Mouse (Mus musculus) heart, embryonic 12.5 days (tissue): Measurements from ENCODE around the gene A530016L24Rik. TPM values are rescaled to one million over a fixed set of nuclear protein-coding genes. Genes with fewer than 3 reads are reported as not detected.
A peak's percentile ranks its signal among the peaks of the same experiment; 100 is the strongest.

Source experiments
- ATAC-seq: fragments of 200-750 bp; cut with Nextera tagmentation; 2 replicates; pipeline ENCODE4 v1.8.0; 2017; ENCODE audit warnings: moderate TSS enrichment, moderate library complexity; ENCODE audit not compliant: insufficient number of reproducible peaks, low FRiP score
- H3K27ac ChIP-seq: fragments of 300-500 bp; sonication (generic); 2 replicates; pipeline ENCODE4 v1.5.1; 2016; ENCODE audit warnings: mild to moderate bottlenecking, moderate library complexity; ENCODE audit not compliant: poor library complexity, severe bottlenecking
- H3K27me3 ChIP-seq: fragments of 300-500 bp; sonication (generic); replicated peaks from 2 replicates; pipeline ENCODE4 v1.6.1; 2016; ENCODE audit warnings: mild to moderate bottlenecking, moderate library complexity
- H3K36me3 ChIP-seq: fragments of 300-500 bp; sonication (generic); 2 replicates; pipeline ENCODE4 v1.6.1; 2016; ENCODE audit warnings: mild to moderate bottlenecking, moderate library complexity
- H3K4me1 ChIP-seq: fragments of 300-500 bp; sonication (generic); replicated peaks from 2 replicates; pipeline ENCODE4 v1.6.1; 2016; ENCODE audit warnings: mild to moderate bottlenecking
- H3K4me2 ChIP-seq: fragments of 300-500 bp; sonication (generic); 2 replicates; pipeline ENCODE4 v1.6.1; 2016; ENCODE audit warnings: mild to moderate bottlenecking, moderate library complexity
- H3K4me3 ChIP-seq: fragments of 300-500 bp; sonication (generic); 2 replicates; pipeline ENCODE4 v1.5.1; 2016; ENCODE audit warnings: mild to moderate bottlenecking
- H3K9ac ChIP-seq: fragments of 300-500 bp; sonication (generic); 2 replicates; pipeline ENCODE4 v1.6.1; 2016; ENCODE audit warnings: mild to moderate bottlenecking, moderate library complexity
- H3K9me3 ChIP-seq: fragments of 300-500 bp; sonication (generic); replicated peaks from 2 replicates; pipeline ENCODE4 v1.6.1; 2016; ENCODE audit warnings: mild to moderate bottlenecking, moderate library complexity
- WGBS: fragments of 180-500 bp; shearing (Covaris S2); methylation state at CpG from one replicate; pipeline ENCODE4 v1.1.7; 2016; 5-methylcytosine and 5-hydroxymethylcytosine counted together
- polyA plus RNA-seq: library from polyadenylated mRNA; unstranded; fragments of >200 nt; fragmentation: Nextera tagmentation; extraction: Ambion mirVana; gene quantifications from 2 replicates; pipeline ENCODE4 v1.2.1, GENCODE M21; 2016

Gene A530016L24Rik
- polyA plus RNA-seq, 1 experiment from 2014 or later, result 6.7 TPM

GRCm38 (mm10) chr12:112498683-112499082, 9.4 kb downstream of the A530016L24Rik start:
- no peak for ATAC-seq
- no peaks in the 10 kb centered on the region for H3K9me3 ChIP-seq
- no peak overlapping the region for H3K4me3 ChIP-seq
- no peak overlapping the region for H3K27ac ChIP-seq
- 42% methylated on average over 11 of the region's 11 CpGs for WGBS
- H3K4me1 ChIP-seq, result peaks cover 34% of the 10 kb centered on the region
- no peaks in the 10 kb centered on the region for H3K36me3 ChIP-seq
- no peak overlapping the region for H3K4me2 ChIP-seq
- H3K27me3 ChIP-seq, result peaks cover 26% of the 10 kb centered on the region; the same call in 1 of the 2 replicates
- H3K9ac ChIP-seq, result no peak overlapping the region

- H3K27ac ChIP-seq, result no peak overlapping the region
- H3K9me3 ChIP-seq, result no peaks in the 10 kb centered on the region
- peak; percentile 37; the same call in 1 of the 2 replicates for ATAC-seq
- no peak overlapping the region for H3K9ac ChIP-seq
- H3K36me3 ChIP-seq, result no peaks in the 10 kb centered on the region
- WGBS, result 4% methylated on average over 19 of the region's 19 CpGs
- H3K4me2 ChIP-seq, result peak overlapping the region; percentile 47
- no peak overlapping the region for H3K4me3 ChIP-seq
- H3K4me1 ChIP-seq, result peaks cover 25% of the 10 kb centered on the region
- H3K27me3 ChIP-seq, result peaks cover 33% of the 10 kb centered on the region
Observed at GRCm38 (mm10) chr12:112503003-112503771, 13.9 kb downstream of the A530016L24Rik start.

- H3K36me3 ChIP-seq, result no peaks in the 10 kb centered on the region
- no peak overlapping the region for H3K9ac ChIP-seq
- H3K9me3 ChIP-seq, result no peaks in the 10 kb centered on the region
- H3K4me3 ChIP-seq, result no peak overlapping the region
- H3K27ac ChIP-seq, result no peak overlapping the region
- ATAC-seq, result no peak
- H3K4me2 ChIP-seq, result no peak overlapping the region
- H3K27me3 ChIP-seq, result peaks cover 62% of the 10 kb centered on the region
- 67% methylated on average over 6 of the region's 6 CpGs for WGBS
- H3K4me1 ChIP-seq, result peaks cover 37% of the 10 kb centered on the region
Observed at GRCm38 (mm10) chr12:112506267-112506666, 17.0 kb downstream of the A530016L24Rik start.

GRCm38 (mm10) chr12:112507264-112507663, 18.0 kb downstream of the A530016L24Rik start:
- Histone ChIP-seq H3K27me3 (peaks cover 70% of the 10 kb centered on the region), H3K4me3 (no peak overlapping the region), H3K4me1 (peaks cover 28% of the 10 kb centered on the region), H3K9ac (no peak overlapping the region), H3K9me3 (no peaks in the 10 kb centered on the region), H3K27ac (no peak overlapping the region), H3K36me3 (no peaks in the 10 kb centered on the region), H3K4me2 (no peak overlapping the region)
- WGBS, result 47% methylated on average over 4 of the region's 4 CpGs
- no peak for ATAC-seq

- no peaks in the 10 kb centered on the region for H3K36me3 ChIP-seq
- H3K4me3 ChIP-seq, result no peak overlapping the region
- H3K27me3 ChIP-seq, result peaks cover 77% of the 10 kb centered on the region
- H3K4me2 ChIP-seq, result no peak overlapping the region
- H3K9ac ChIP-seq, result no peak overlapping the region
- ATAC-seq, result no peak
- WGBS, result 59% methylated on average over 3 of the region's 3 CpGs
- no peak overlapping the region for H3K27ac ChIP-seq
- peaks cover 21% of the 10 kb centered on the region for H3K4me1 ChIP-seq
- H3K9me3 ChIP-seq, result no peaks in the 10 kb centered on the region
Observed at GRCm38 (mm10) chr12:112507984-112508383, 18.7 kb downstream of the A530016L24Rik start.

- Histone ChIP-seq H3K36me3 (no peaks in the 10 kb centered on the region), H3K4me2 (peak overlapping the region; percentile 85), H3K9ac (no peak overlapping the region), H3K27me3 (peaks cover 81% of the 10 kb centered on the region), H3K4me3 (peak overlapping the region; percentile 43), H3K27ac (no peak overlapping the region), H3K9me3 (no peaks in the 10 kb centered on the region), H3K4me1 (peaks cover 12% of the 10 kb centered on the region)
- WGBS, result 14% methylated on average over 7 of the region's 7 CpGs
- no peak for ATAC-seq
Observed at GRCm38 (mm10) chr12:112510365-112510732, 21.1 kb downstream of the A530016L24Rik start.

GRCm38 (mm10) chr12:112510733-112511372, 21.6 kb downstream of the A530016L24Rik start:
- H3K36me3 ChIP-seq, result no peaks in the 10 kb centered on the region
- peak overlapping the region; percentile 85 for H3K4me2 ChIP-seq
- WGBS, result 2% methylated on average over 62 of the region's 62 CpGs
- no peak overlapping the region for H3K9ac ChIP-seq
- peak; percentile 62; the same call in 1 of the 2 replicates for ATAC-seq
- H3K4me1 ChIP-seq, result peaks cover 12% of the 10 kb centered on the region
- peaks cover 76% of the 10 kb centered on the region for H3K27me3 ChIP-seq
- no peak overlapping the region for H3K27ac ChIP-seq
- no peaks in the 10 kb centered on the region for H3K9me3 ChIP-seq
- peak overlapping the region; percentile 43 for H3K4me3 ChIP-seq

- Histone ChIP-seq H3K27me3 (peaks cover 39% of the 10 kb centered on the region), H3K4me2 (no peak overlapping the region), H3K4me1 (peaks cover 36% of the 10 kb centered on the region), H3K27ac (no peak overlapping the region), H3K4me3 (no peak overlapping the region), H3K36me3 (no peaks in the 10 kb centered on the region), H3K9me3 (no peaks in the 10 kb centered on the region), H3K9ac (no peak overlapping the region)
- no peak for ATAC-seq
- 48% methylated on average over 3 of the region's 3 CpGs for WGBS
Observed at GRCm38 (mm10) chr12:112514897-112515296, 25.6 kb downstream of the A530016L24Rik start.

GRCm38 (mm10) chr12:112516697-112517337, 27.6 kb downstream of the A530016L24Rik start, which contains the start of gene Tmem179:
Gene Tmem179, minus strand, starts transcription at chr12:112516747.
- Histone ChIP-seq H3K4me1 (peaks cover 25% of the 10 kb centered on the region), H3K27ac (peak within 1 kb of the TSS; percentile 48), H3K9ac (no peak within 1 kb of the TSS), H3K4me2 (peak within 1 kb of the TSS; percentile 26), H3K27me3 (peaks cover 27% of the 10 kb centered on the region; the same call in 1 of the 2 replicates), H3K4me3 (no peak within 1 kb of the TSS), H3K36me3 (no peaks in the 10 kb centered on the region), H3K9me3 (no peaks in the 10 kb centered on the region)
- 15% methylated on average over 14 of the region's 14 CpGs for WGBS
- ATAC-seq, result peak; percentile 63

- whole genome bisulfite sequencing, result 8% methylated on average over 4 of the region's 4 CpGs
- peak; percentile 88 for ATAC-seq
- Histone ChIP-seq H3K27me3 (peaks cover 21% of the 10 kb centered on the region), H3K4me3 (no peak overlapping the region), H3K4me1 (peaks cover 25% of the 10 kb centered on the region), H3K4me2 (peak overlapping the region; percentile 26; the same call in 1 of the 2 replicates), H3K27ac (peak overlapping the region; percentile 48), H3K9me3 (no peaks in the 10 kb centered on the region), H3K9ac (no peak overlapping the region), H3K36me3 (no peaks in the 10 kb centered on the region)
Observed at GRCm38 (mm10) chr12:112518105-112518504, 28.9 kb downstream of the A530016L24Rik start.

- Histone ChIP-seq H3K4me3 (no peak overlapping the region), H3K4me1 (peaks cover 2% of the 10 kb centered on the region; the same call in 1 of the 2 replicates), H3K27ac (no peak overlapping the region), H3K36me3 (no peaks in the 10 kb centered on the region), H3K9me3 (no peaks in the 10 kb centered on the region), H3K27me3 (peaks cover 61% of the 10 kb centered on the region), H3K4me2 (no peak overlapping the region), H3K9ac (no peak overlapping the region)
- WGBS, result 67% methylated on average over 4 of the region's 4 CpGs
- ATAC-seq, result no peak
Observed at GRCm38 (mm10) chr12:112533758-112534157, 44.5 kb downstream of the A530016L24Rik start.
